9 mouse cellular contexts compared by ENCODE assay signal in the genomic region with DNA sequence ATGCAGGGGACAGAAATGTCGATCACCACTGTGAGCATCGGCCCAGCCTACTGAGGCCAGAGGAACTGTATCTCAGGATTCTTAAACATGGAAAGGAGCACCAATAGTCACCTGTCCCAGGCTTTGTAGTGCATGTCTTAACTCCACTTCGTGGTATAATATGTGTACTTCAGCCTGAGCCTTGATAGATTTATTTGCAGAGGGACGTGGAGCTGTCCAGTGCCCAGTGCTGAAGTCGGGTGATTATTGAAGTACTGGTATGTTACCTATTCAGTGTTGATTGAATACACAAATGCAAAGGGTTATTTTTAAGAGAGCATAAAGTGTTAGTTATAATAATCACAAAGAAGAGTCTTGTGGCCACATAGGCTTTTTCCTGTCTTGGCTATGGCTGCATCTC. TPM values are rescaled to one million over a fixed set of nuclear protein-coding genes. Genes with fewer than 3 reads are reported as not detected.
DNase-seq lines count a peak whose midpoint lies in the region; ATAC-seq and TF ChIP-seq lines count a peak whose summit lies in the region.
"Had no signal": no experiment of that assay in that cellular context is flagged by ENCODE, and none has a peak within 500 bp of the region (broad histone marks: within the 10 kb centered on the region; RNA-seq: fewer than 3 reads in every experiment).

No protein-coding gene starts in this region.

- no peak overlapping the region for H3K9ac ChIP-seq in midbrain, embryonic 14.5 days (replicated peaks; ENCODE audit: low read length)
- H3K9ac ChIP-seq in midbrain, embryonic 15.5 days, result no peak overlapping the region

- no peaks in the 10 kb centered on the region for H3K9me3 ChIP-seq in midbrain, embryonic 14.5 days (ENCODE audit: control insufficient read depth, low read length)
- H3K9me3 ChIP-seq in midbrain, embryonic 15.5 days, result no peaks in the 10 kb centered on the region

- 0 out of 2 replicates have a peak, but pooled peaks cover 3% of the 10 kb centered on the region for H3K4me1 ChIP-seq in midbrain, embryonic 14.5 days (ENCODE audit: control insufficient read depth, insufficient read depth, low read length)
- H3K4me1 ChIP-seq in midbrain, embryonic 15.5 days, result no peaks in the 10 kb centered on the region

- H3K27me3 ChIP-seq in midbrain, embryonic 14.5 days (ENCODE audit: control insufficient read depth, insufficient read depth, low read length), result no peaks in the 10 kb centered on the region
- H3K27me3 ChIP-seq in midbrain, embryonic 15.5 days (replicated peaks), result no peaks in the 10 kb centered on the region
- H3K27me3 ChIP-seq in myocyte (ENCODE audit: control insufficient read depth, insufficient read depth, insufficient read length), result no peaks in the 10 kb centered on the region

- no peak overlapping the region for H3K27ac ChIP-seq in midbrain, embryonic 14.5 days (replicated peaks; ENCODE audit: low read depth, low read length)
- H3K27ac ChIP-seq in midbrain, embryonic 15.5 days, result no peak overlapping the region
- H3K27ac ChIP-seq: macrophage had no signal

- H3K79me2 ChIP-seq in myocyte (ENCODE audit: control insufficient read depth, insufficient read depth), result no peaks in the 10 kb centered on the region

- H3K4me2 ChIP-seq in midbrain, embryonic 14.5 days (ENCODE audit: low read length), result no peak overlapping the region
- H3K4me2 ChIP-seq in midbrain, embryonic 15.5 days, result no peak overlapping the region
- no peak overlapping the region for H3K4me2 ChIP-seq in myocyte (ENCODE audit: low read depth)

- ATAC-seq in midbrain, embryonic 14.5 days (ENCODE audit: low FRiP score, low TSS enrichment), result no peak
- no peak for ATAC-seq in midbrain, embryonic 15.5 days (replicated peaks)

- peak; percentile 51 for DNase-seq in heart, postnatal 4 days
- no peak for DNase-seq in heart, adult 8-10 months (ENCODE audit: low spot score)
- DNase-seq in midbrain, embryonic 14.5 days, result peak; percentile 14
- DNase-seq in c-Kit-positive CD71-positive TER-119-positive erythroid progenitor cells, embryonic 14.5 days (ENCODE audit: low spot score), result peak; percentile 1
- no peak for DNase-seq in frontal cortex, adult 2 months (ENCODE audit: extremely low spot score in 1 of 2, low spot score in 1 of 2)
- DNase-seq in urinary bladder, postnatal 25 days (ENCODE audit: low spot score), result no peak

- TF ChIP-seq POLR2A in myocyte (IDR thresholded peaks at IDR 0.05; ENCODE audit: insufficient read length, low read depth), result no peak

- no peak overlapping the region for H3K4me3 ChIP-seq in midbrain, embryonic 14.5 days (replicated peaks; ENCODE audit: low read depth, low read length)
- no peak overlapping the region for H3K4me3 ChIP-seq in midbrain, embryonic 15.5 days
- H3K4me3 ChIP-seq in myocyte, result no peak overlapping the region

- H3ac ChIP-seq in myocyte (ENCODE audit: control insufficient read depth, insufficient read length), result no peak overlapping the region

- whole genome bisulfite sequencing in midbrain, embryonic 14.5 days, result 71% methylated on average over 5 of the region's 5 CpGs
- 72% methylated on average over 5 of the region's 5 CpGs for WGBS in midbrain, embryonic 15.5 days

- no peaks in the 10 kb centered on the region for H3K36me3 ChIP-seq in midbrain, embryonic 14.5 days (ENCODE audit: control insufficient read depth, insufficient read depth, low read length)
- H3K36me3 ChIP-seq in midbrain, embryonic 15.5 days (replicated peaks), result no peaks in the 10 kb centered on the region
- H3K36me3 ChIP-seq in myocyte (ENCODE audit: control insufficient read depth, insufficient read depth), result no peaks in the 10 kb centered on the region

TF ChIP-seq in myocyte, 11 proteins besides CTCF, POLR2A, EP300 and RAD21:
- TF ChIP-seq CEBPB (IDR thresholded peaks at IDR 0.05; ENCODE audit: insufficient read depth, poor library complexity, severe bottlenecking) (no peak), REST (IDR thresholded peaks at IDR 0.05; ENCODE audit: insufficient read depth, insufficient read length) (peak; percentile 25)

RNA-seq across cellular contexts. Expression of a gene that starts 50.1 kb away (rescaled TPM):
- total RNA-seq in heart, postnatal 4 days (2021), result 10 to 100 TPM; 49.6 to 51.6 TPM
- total RNA-seq in heart, adult 8-10 months (2022), result 10 to 100 TPM; 23.3 to 29.4 (median 27.0) TPM
- 145 TPM in 2 replicates for polyA plus RNA-seq in midbrain, embryonic 14.5 days (2014; fragmentation: Nextera tagmentation; extraction: Ambion mirVana)
- 135 TPM in 2 replicates for polyA plus RNA-seq in midbrain, embryonic 15.5 days (2015; fragmentation: Nextera tagmentation; extraction: Ambion mirVana)
- polyA plus RNA-seq in myocyte (2012; fragmentation: generic; extraction: Trizol), result 48.6 TPM
- 56.5 and 65.3 TPM in 2 replicates for polyA plus RNA-seq in frontal cortex, adult 2 months (2012; rRNA removed)

Comparison
In these comparisons a context has a peak if more than half of its experiments do, and no peak if none do; other contexts are left out.
1. DNase-seq: peak in heart, postnatal 4 days (single experiment), midbrain, embryonic 14.5 days (single experiment) and c-Kit-positive CD71-positive TER-119-positive erythroid progenitor cells, embryonic 14.5 days (single experiment); none in heart, adult 8-10 months (single experiment), frontal cortex, adult 2 months (0 of 2) and urinary bladder, postnatal 25 days (single experiment).